Mouse (Mus musculus) left cerebral cortex, postnatal 25 days (tissue): ENCODE measurements at regions not wholly inside any gene's neighbourhood (a gene's known extent, or its start where the extent isn't known, plus 50 kb on each side); places are given as distances from the start of the nearest gene placed in this dataset.

Experiments used
- DNase-seq, 2 experiments: peaks; one replicate each; pipeline ENCODE4 v3.0.0; 2022; ENCODE audit warnings: low spot score in 2 of 2, mixed read lengths in 1 of 2
- intact Hi-C: fragments of 180-260 bp; cut with DNase I; formaldehyde crosslinking; loops from one replicate; pipeline ENCODE4 v1.15.1; 2025

GRCm38 (mm10) chrX:11631186-11631913 is 303.7 kb downstream of the H2al1j start:
- intact Hi-C loops: loop anchor here (5.0 to 10.0 kb wide), 3 partner anchors 171 to 503 kb away; no protein-coding TSS in a partner anchor
- peak in 1 of 2 experiments; percentile 38 for DNase-seq

- intact Hi-C loops: loop anchor here (5.0 to 10.0 kb wide), 3 partner anchors 170 to 503 kb away; no protein-coding TSS in a partner anchor
- DNase-seq: peak in 1 of 2 experiments; percentile 52
Observed at GRCm38 (mm10) chrX:11632011-11632410, 304.4 kb downstream of the H2al1j start.

GRCm38 (mm10) chrX:11633823-11634222 is 306.2 kb downstream of the H2al1j start:
- no peak for DNase-seq
- intact Hi-C loops: loop anchor here (5.0 to 10.0 kb wide), 3 partner anchors 168 to 501 kb away; no protein-coding TSS in a partner anchor

- DNase-seq: no peak
- intact Hi-C loops: no loop called here
Observed at GRCm38 (mm10) chrX:11644484-11644883, 316.9 kb downstream of the H2al1j start.

GRCm38 (mm10) chrX:11646681-11647526 is 319.3 kb downstream of the H2al1j start:
- intact Hi-C loops: no loop called here
- DNase-seq: no peak

GRCm38 (mm10) chrX:11647527-11647836 is 319.9 kb downstream of the H2al1j start:
- DNase-seq: no peak
- intact Hi-C loops: no loop called here

GRCm38 (mm10) chrX:11653336-11653735 is 325.7 kb downstream of the H2al1j start:
- intact Hi-C loops: no loop called here
- no peak for DNase-seq

- intact Hi-C loops: no loop called here
- peak in 1 of 2 experiments; percentile 68 for DNase-seq
Observed at GRCm38 (mm10) chrX:11654976-11655375, 327.4 kb downstream of the H2al1j start.

- peak; percentile 7 to 23 for DNase-seq
- intact Hi-C loops: no loop called here
Observed at GRCm38 (mm10) chrX:11655466-11655865, 327.8 kb downstream of the H2al1j start.

GRCm38 (mm10) chrX:11657606-11658254 is 330.1 kb downstream of the H2al1j start:
- DNase-seq: no peak
- intact Hi-C loops: no loop called here

GRCm38 (mm10) chrX:11663187-11663829 is 335.7 kb downstream of the H2al1j start:
- intact Hi-C loops: loop anchor here (10.0 kb wide), 3 partner anchors 141 to 421 kb away; no protein-coding TSS in a partner anchor
- no peak for DNase-seq

GRCm38 (mm10) chrX:11664330-11665061 is 336.9 kb downstream of the H2al1j start:
- intact Hi-C loops: loop anchor here (10.0 kb wide), 3 partner anchors 140 to 420 kb away; no protein-coding TSS in a partner anchor
- DNase-seq: peak; percentile 46 to 58

GRCm38 (mm10) chrX:11665077-11665974 is 337.7 kb downstream of the H2al1j start:
- no peak for DNase-seq
- intact Hi-C loops: loop anchor here (10.0 kb wide), 3 partner anchors 139 to 419 kb away; no protein-coding TSS in a partner anchor

- intact Hi-C loops: loop anchor here (10.0 kb wide), 3 partner anchors 138 to 418 kb away; no protein-coding TSS in a partner anchor
- no peak for DNase-seq
Observed at GRCm38 (mm10) chrX:11666517-11666916, 338.9 kb downstream of the H2al1j start.

- DNase-seq: peak in 1 of 2 experiments; percentile 3
- intact Hi-C loops: no loop called here
Observed at GRCm38 (mm10) chrX:11671805-11672204, 344.2 kb downstream of the H2al1j start.

GRCm38 (mm10) chrX:11678086-11678485 is 350.5 kb downstream of the H2al1j start:
- intact Hi-C loops: no loop called here
- DNase-seq: no peak

- intact Hi-C loops: no loop called here
- DNase-seq: no peak
Observed at GRCm38 (mm10) chrX:11681274-11681673, 353.7 kb downstream of the H2al1j start.

- intact Hi-C loops: no loop called here
Observed at GRCm38 (mm10) chrX:11689989-11690405, 362.4 kb downstream of the H2al1j start.

More at GRCm38 (mm10) chrX:11689989-11690405, 362.4 kb downstream of the H2al1j start:
- no peak for DNase-seq
